8 mouse cellular contexts compared by ENCODE assay signal in genomic region chr7:47133331-47133730, GRCm38 (mm10). TPM values are rescaled to one million over a fixed set of nuclear protein-coding genes. Genes with fewer than 3 reads are reported as not detected.
DNase-seq lines count a peak whose midpoint lies in the region; ATAC-seq and TF ChIP-seq lines count a peak whose summit lies in the region.

Ptpn5 (minus strand) TSS chr7:47133684.

- H3K9me3 ChIP-seq in heart, embryonic 12.5 days (replicated peaks): no peaks in the 10 kb centered on the region
- H3K9me3 ChIP-seq in hindbrain, embryonic 15.5 days: no peaks in the 10 kb centered on the region
- H3K9me3 ChIP-seq in liver, postnatal 0 days (ENCODE audit: low read length): no peaks in the 10 kb centered on the region

- no peak for TF ChIP-seq CTCF in bone marrow macrophage, adult 2 months (IDR thresholded peaks at IDR 0.05; ENCODE audit: low read depth, low read length)
- no peak for TF ChIP-seq CTCF in liver, postnatal 0 days (IDR thresholded peaks at IDR 0.05; ENCODE audit: low read depth)

- 13% methylated on average over 13 of the region's 13 CpGs for WGBS in heart, embryonic 12.5 days
- 2% methylated on average over 13 of the region's 13 CpGs for WGBS in hindbrain, embryonic 15.5 days
- 12% methylated on average over 13 of the region's 13 CpGs for WGBS in liver, postnatal 0 days (ENCODE audit: insufficient replicate concordance)

- no peaks in the 10 kb centered on the region for H3K36me3 ChIP-seq in heart, embryonic 12.5 days
- H3K36me3 ChIP-seq in hindbrain, embryonic 15.5 days: no peaks in the 10 kb centered on the region
- no peaks in the 10 kb centered on the region for H3K36me3 ChIP-seq in liver, postnatal 0 days (replicated peaks; ENCODE audit: insufficient read depth, low read length)

- peaks cover 17% of the 10 kb centered on the region for H3K4me1 ChIP-seq in heart, embryonic 12.5 days (replicated peaks)
- H3K4me1 ChIP-seq in bone marrow macrophage, adult 2 months (ENCODE audit: control insufficient read depth, insufficient read depth, low read length): peaks cover 3% of the 10 kb centered on the region; the same call in 1 of the 2 replicates
- H3K4me1 ChIP-seq in hindbrain, embryonic 15.5 days (replicated peaks): peaks cover 27% of the 10 kb centered on the region
- peaks cover 4% of the 10 kb centered on the region; the same call in 1 of the 2 replicates for H3K4me1 ChIP-seq in liver, postnatal 0 days (ENCODE audit: insufficient read depth)

- no peak within 1 kb of the TSS for H3K27ac ChIP-seq in heart, embryonic 12.5 days (ENCODE audit: poor library complexity, severe bottlenecking)
- no peak within 1 kb of the TSS for H3K27ac ChIP-seq in bone marrow macrophage, adult 2 months (ENCODE audit: insufficient read depth, low read depth, low read length)
- peak within 1 kb of the TSS; percentile 90 for H3K27ac ChIP-seq in hindbrain, embryonic 15.5 days (replicated peaks)
- no peak within 1 kb of the TSS for H3K27ac ChIP-seq in liver, postnatal 0 days (ENCODE audit: low read depth)

- H3K9ac ChIP-seq in heart, embryonic 12.5 days: peak within 1 kb of the TSS; percentile 52
- H3K9ac ChIP-seq in hindbrain, embryonic 15.5 days: peak within 1 kb of the TSS; percentile 62
- H3K9ac ChIP-seq in liver, postnatal 0 days (replicated peaks): no peak within 1 kb of the TSS

- peak within 1 kb of the TSS; percentile 66 for H3K4me3 ChIP-seq in heart, embryonic 12.5 days
- H3K4me3 ChIP-seq in bone marrow macrophage, adult 2 months (ENCODE audit: insufficient read depth, low read length): peak within 1 kb of the TSS; percentile 36
- peak within 1 kb of the TSS; percentile 79 for H3K4me3 ChIP-seq in hindbrain, embryonic 15.5 days
- peak within 1 kb of the TSS; percentile 39 for H3K4me3 ChIP-seq in liver, postnatal 0 days (ENCODE audit: low read depth, low read length)

- DNase-seq in heart, adult 18-20 months: no peak
- DNase-seq in liver, postnatal 0 days: no peak
- no peak for DNase-seq in right cerebral cortex, postnatal 25 days
- DNase-seq in gastrocnemius, postnatal 4 days (ENCODE audit: low spot score in 2 of 2): no peak

- peak within 1 kb of the TSS; percentile 99 for H3K4me2 ChIP-seq in heart, embryonic 12.5 days
- peak within 1 kb of the TSS; percentile 74 for H3K4me2 ChIP-seq in hindbrain, embryonic 15.5 days
- H3K4me2 ChIP-seq in liver, postnatal 0 days (ENCODE audit: low read depth, low read length): peak within 1 kb of the TSS; percentile 70

- ATAC-seq in heart, embryonic 12.5 days (ENCODE audit: insufficient number of reproducible peaks, low FRiP score): no peak
- ATAC-seq in hindbrain, embryonic 15.5 days (ENCODE audit: low FRiP score, low read depth): no peak
- no peak for ATAC-seq in liver, postnatal 0 days
- no peak for ATAC-seq in megakaryocyte-erythroid progenitor cell, adult 5-6 weeks (replicated peaks; ENCODE audit: low FRiP score, low TSS enrichment, poor library complexity, severe bottlenecking)

- no peak for TF ChIP-seq EP300 in liver, postnatal 0 days (IDR thresholded peaks at IDR 0.05; ENCODE audit: low read depth)

- H3K27me3 ChIP-seq in heart, embryonic 12.5 days (replicated peaks): peaks cover 64% of the 10 kb centered on the region
- H3K27me3 ChIP-seq in hindbrain, embryonic 15.5 days: no peaks in the 10 kb centered on the region
- peaks cover 43% of the 10 kb centered on the region for H3K27me3 ChIP-seq in liver, postnatal 0 days (ENCODE audit: insufficient read depth, low read length)

- no peak for TF ChIP-seq POLR2A in bone marrow macrophage, adult 2 months (IDR thresholded peaks at IDR 0.05; ENCODE audit: borderline replicate concordance, low read depth, low read length)

RNA-seq across cellular contexts. Expression of gene Ptpn5, which starts in this region (rescaled TPM):
- 0.10 TPM in 1 of 2 replicates, not detected in the other for polyA plus RNA-seq in heart, embryonic 12.5 days (2016; fragmentation: Nextera tagmentation; extraction: Ambion mirVana)
- total RNA-seq in heart, adult 18-20 months (2021): not detected
- polyA plus RNA-seq in bone marrow macrophage, adult 2 months (2012; ENCODE audit: insufficient read depth, insufficient read length, missing spikeins): not detected in 2 replicates
- polyA plus RNA-seq in hindbrain, embryonic 15.5 days (2015; fragmentation: Nextera tagmentation; extraction: Ambion mirVana): 152 and 190 TPM in 2 replicates
- not detected in 2 replicates for polyA plus RNA-seq in liver, postnatal 0 days (2015; fragmentation: Nextera tagmentation; extraction: Ambion mirVana)
- not detected in 2 replicates for total RNA-seq in megakaryocyte-erythroid progenitor cell, adult 5-6 weeks (2014; fragmentation: Nextera tagmentation)
- total RNA-seq in megakaryocyte-erythroid progenitor cell, adult 5-6 weeks (2017): not detected in 2 replicates
- total RNA-seq in gastrocnemius, postnatal 4 days (2021): not detected

Comparison
In these comparisons a context has a peak if more than half of its experiments do, and no peak if none do; other contexts are left out.
1. RNA of gene Ptpn5 (polyA plus RNA-seq): 152 to 190 TPM in hindbrain, embryonic 15.5 days; not detected in bone marrow macrophage, adult 2 months, 0.10 TPM in heart, embryonic 12.5 days and not detected in liver, postnatal 0 days; every median in the first group is over 100 times any median in the second.
2. Peak in every context shown above with its lines, with median percentiles within 50 percentile points of each other: H3K4me2 ChIP-seq and H3K4me3 ChIP-seq.